In the genomic region with DNA sequence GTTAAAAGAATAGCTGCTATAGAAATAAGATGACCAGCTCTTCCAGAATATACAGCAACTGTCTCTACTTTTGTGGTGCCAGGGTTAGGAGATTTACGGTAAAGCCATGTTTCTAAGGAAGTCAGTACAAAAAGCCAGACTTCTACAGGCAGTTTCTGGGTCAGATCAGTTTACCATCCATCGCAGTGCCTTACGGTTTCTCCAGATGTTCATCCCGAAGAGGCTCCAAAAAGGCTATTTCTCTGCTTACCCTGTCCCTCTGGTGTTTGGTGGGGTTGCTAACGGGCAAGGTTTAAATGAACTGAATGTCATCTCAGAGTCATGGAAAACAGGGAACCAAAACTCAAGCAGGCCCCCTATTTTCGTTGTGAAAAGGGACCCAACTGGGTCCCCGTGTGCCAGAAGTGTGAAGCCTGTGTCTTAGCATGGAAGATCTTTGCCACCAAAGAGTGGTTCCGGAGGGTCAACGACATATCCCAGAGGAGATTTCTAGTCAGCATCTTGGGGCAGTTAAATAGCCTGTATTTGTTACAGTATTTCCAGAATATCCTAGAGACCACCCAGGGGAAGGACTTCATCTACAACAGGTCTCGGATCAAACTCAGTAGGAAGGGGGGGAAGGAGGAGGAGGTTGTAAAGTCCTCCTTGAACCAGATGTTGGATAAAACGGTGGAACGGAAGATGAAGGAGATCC, we compare ENCODE assay signal across 8 mouse cellular contexts. TPM values are rescaled to one million over a fixed set of nuclear protein-coding genes. Genes with fewer than 3 reads are reported as not detected.
A peak's percentile ranks its signal among the peaks of the same experiment; 100 is the strongest.
DNase-seq lines count a peak whose midpoint lies in the region; ATAC-seq lines count a peak whose summit lies in the region.

A gene (plus strand): TSS at position 109 of the 694 bp plus-strand sequence.

- ATAC-seq in activated CD4-positive, CD25-positive, alpha-beta regulatory T cell, adult 4 months: peak; percentile 71
- ATAC-seq in kidney, embryonic 15.5 days (replicated peaks; ENCODE audit: low FRiP score): no peak
- ATAC-seq in lung, embryonic 16.5 days (ENCODE audit: low read depth): no peak

- H3K9me3 ChIP-seq in kidney, embryonic 15.5 days (replicated peaks): no peaks in the 10 kb centered on the region
- no peaks in the 10 kb centered on the region for H3K9me3 ChIP-seq in lung, embryonic 16.5 days (ENCODE audit: control insufficient read depth, low read length)

- H3K9ac ChIP-seq in kidney, embryonic 15.5 days: no peak within 1 kb of the TSS
- peak within 1 kb of the TSS; percentile 53 for H3K9ac ChIP-seq in lung, embryonic 16.5 days (ENCODE audit: low read length)

- WGBS in kidney, embryonic 15.5 days: 19% methylated on average over 12 of the region's 12 CpGs
- WGBS in lung, embryonic 16.5 days: 26% methylated on average over 12 of the region's 12 CpGs

- peak within 1 kb of the TSS; percentile 28 for H3K4me3 ChIP-seq in kidney, embryonic 15.5 days (replicated peaks)
- H3K4me3 ChIP-seq in lung, embryonic 16.5 days (ENCODE audit: low read length): peak within 1 kb of the TSS; percentile 23

- intact Hi-C loops in heart, postnatal 25 days (cut with DNase I): no loop called here

- H3K27ac ChIP-seq in kidney, embryonic 15.5 days: peak within 1 kb of the TSS; percentile 29; the same call in 1 of the 2 replicates
- peak within 1 kb of the TSS; percentile 56; the same call in 1 of the 2 replicates for H3K27ac ChIP-seq in lung, embryonic 16.5 days (ENCODE audit: low read length)

- peak; percentile 36 to 58 for DNase-seq in heart, adult 18-20 months
- DNase-seq in heart, postnatal 25 days (ENCODE audit: low spot score): no peak
- peak; percentile 2 to 29 for DNase-seq in frontal cortex, postnatal 36 days (ENCODE audit: low spot score in 2 of 2)
- peak; percentile 68 for DNase-seq in retina, embryonic 14.5 days (ENCODE audit: low spot score)
- DNase-seq in adrenal gland, postnatal 36 days: no peak

- no peaks in the 10 kb centered on the region for H3K36me3 ChIP-seq in kidney, embryonic 15.5 days
- H3K36me3 ChIP-seq in lung, embryonic 16.5 days (ENCODE audit: control insufficient read depth, insufficient read depth, low read length): no peaks in the 10 kb centered on the region

- H3K4me2 ChIP-seq in kidney, embryonic 15.5 days: peak within 1 kb of the TSS; percentile 53
- peak within 1 kb of the TSS; percentile 44 for H3K4me2 ChIP-seq in lung, embryonic 16.5 days (ENCODE audit: low read depth, low read length)

- no peaks in the 10 kb centered on the region for H3K27me3 ChIP-seq in kidney, embryonic 15.5 days
- H3K27me3 ChIP-seq in lung, embryonic 16.5 days (ENCODE audit: control insufficient read depth, insufficient read depth, low read depth, low read length): no peaks in the 10 kb centered on the region

- H3K4me1 ChIP-seq in kidney, embryonic 15.5 days: peaks cover 12% of the 10 kb centered on the region
- H3K4me1 ChIP-seq in lung, embryonic 16.5 days (replicated peaks; ENCODE audit: control insufficient read depth, insufficient read depth, low read length): peaks cover 4% of the 10 kb centered on the region; the same call in 1 of the 2 replicates

RNA-seq across cellular contexts. Expression of the gene that starts here (rescaled TPM):
- total RNA-seq in heart, adult 18-20 months (2021): under 1 TPM; 0.31 to 0.45 TPM
- under 1 TPM; 0.17 to 0.26 TPM for total RNA-seq in heart, postnatal 25 days (2021)
- polyA plus RNA-seq in activated CD4-positive, CD25-positive, alpha-beta regulatory T cell, adult 4 months (2017; shearing (Covaris generic)): 1 to 10 TPM; 3.5 to 9.7 TPM
- polyA plus RNA-seq in kidney, embryonic 15.5 days (2015; fragmentation: Nextera tagmentation; extraction: Ambion mirVana): 0.35 and 0.46 TPM in 2 replicates
- polyA plus RNA-seq in lung, embryonic 16.5 days (2015; fragmentation: Nextera tagmentation; extraction: Ambion mirVana): 0.40 and 0.92 TPM in 2 replicates
- under 1 TPM; 0.72 to 0.83 TPM for total RNA-seq in adrenal gland, postnatal 36 days (2021)

Comparison
In these comparisons a context has a peak if more than half of its experiments do, and no peak if none do; other contexts are left out.
1. Peak in DNase-seq in heart, adult 18-20 months; RNA of the gene not detected or under 1 TPM.
2. DNase-seq: peak in frontal cortex, postnatal 36 days (2 of 2) and retina, embryonic 14.5 days (single experiment); none in heart, postnatal 25 days (single experiment) and adrenal gland, postnatal 36 days (0 of 2).